Mouse (Mus musculus) midbrain, embryonic 16.5 days (tissue): ENCODE measurements around the gene Timp2. TPM values are rescaled to one million over a fixed set of nuclear protein-coding genes. Genes with fewer than 3 reads are reported as not detected.
A peak's percentile ranks its signal among the peaks of the same experiment; 100 is the strongest.

Experiments
- ATAC-seq: fragments of 200-750 bp; cut with Nextera tagmentation; 2 replicates; pipeline ENCODE4 v1.8.0; 2017; ENCODE audit warnings: moderate TSS enrichment
- H3K27ac ChIP-seq: fragments of 300-500 bp; sonication (generic); 2 replicates; pipeline ENCODE4 v1.5.1; 2014; ENCODE audit warnings: mild to moderate bottlenecking, low read length, mixed read lengths
- H3K27me3 ChIP-seq: fragments of 300-500 bp; sonication (generic); 2 replicates; pipeline ENCODE4 v1.6.1; 2014; ENCODE audit warnings: low read depth, low read length, mixed read lengths; ENCODE audit not compliant: control insufficient read depth, insufficient read depth
- H3K36me3 ChIP-seq: fragments of 300-500 bp; sonication (generic); 2 replicates; pipeline ENCODE4 v1.6.1; 2014; ENCODE audit warnings: mild to moderate bottlenecking, low read length, moderate library complexity, mixed read lengths; ENCODE audit not compliant: control insufficient read depth, insufficient read depth
- H3K4me1 ChIP-seq: fragments of 300-500 bp; sonication (generic); 2 replicates; pipeline ENCODE4 v1.6.1; 2014; ENCODE audit warnings: mild to moderate bottlenecking, low read length, mixed read lengths; ENCODE audit not compliant: control insufficient read depth, insufficient read depth
- H3K4me2 ChIP-seq: fragments of 300-500 bp; sonication (generic); 2 replicates; pipeline ENCODE4 v1.6.1; 2014; ENCODE audit warnings: mild to moderate bottlenecking, low read length, mixed read lengths
- H3K4me3 ChIP-seq: fragments of 300-500 bp; sonication (generic); 2 replicates; pipeline ENCODE4 v1.5.1; 2014; ENCODE audit warnings: low read depth, mild to moderate bottlenecking, low read length, moderate library complexity, mixed read lengths
- H3K9ac ChIP-seq: fragments of 300-500 bp; sonication (generic); 2 replicates; pipeline ENCODE4 v1.6.1; 2014; ENCODE audit warnings: low read depth, low read length, mixed read lengths
- H3K9me3 ChIP-seq: fragments of 300-500 bp; sonication (generic); replicated peaks from 2 replicates; pipeline ENCODE4 v1.6.1; 2014; ENCODE audit warnings: mild to moderate bottlenecking, low read length, mixed read lengths; ENCODE audit not compliant: control insufficient read depth, poor library complexity, severe bottlenecking
- WGBS: fragments of 180-500 bp; shearing (Covaris S2); extraction: QIAGEN DNeasy Blood & Tissue Kit; methylation state at CpG from one replicate; pipeline ENCODE4 v1.1.7; 2014; 5-methylcytosine and 5-hydroxymethylcytosine counted together
- polyA plus RNA-seq: library from polyadenylated mRNA; unstranded; fragments of >200 nt; fragmentation: Nextera tagmentation; extraction: Ambion mirVana; gene quantifications from 2 replicates; pipeline ENCODE4 v1.2.1, GENCODE M21; 2015

Timp2 gene
- polyA plus RNA-seq, 1 experiment from 2014 or later, result 98.8 TPM

DNA sequence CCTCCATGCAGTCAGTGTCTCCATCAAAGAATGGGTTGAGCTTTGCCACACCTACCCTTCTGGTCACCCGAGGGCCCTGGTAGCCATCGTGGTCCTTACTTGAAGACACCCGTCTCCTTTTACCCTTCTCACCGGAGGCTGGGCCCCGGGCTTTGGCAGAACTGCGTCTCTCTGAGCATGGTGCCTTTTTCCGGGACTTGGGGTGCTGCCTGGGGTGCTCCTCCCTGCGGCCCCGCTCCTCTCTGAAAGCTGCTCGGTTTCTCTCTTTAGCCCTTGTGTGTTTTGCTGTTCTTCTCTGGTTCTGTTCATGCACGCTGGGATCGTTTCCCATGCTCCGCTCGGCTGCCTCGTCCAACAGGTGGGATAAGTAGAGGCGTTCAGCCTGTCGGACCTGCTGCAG, 22.1 kb downstream of the Timp2 start:
- Histone ChIP-seq H3K4me1 (no peaks in the 10 kb centered on the region; the same call in 1 of the 2 replicates), H3K4me3 (no peak overlapping the region), H3K27ac (no peak overlapping the region), H3K9ac (no peak overlapping the region), H3K9me3 (no peaks in the 10 kb centered on the region), H3K36me3 (no peaks in the 10 kb centered on the region), H3K4me2 (no peak overlapping the region), H3K27me3 (no peaks in the 10 kb centered on the region)
- ATAC-seq, result no peak
- WGBS, result 91% methylated on average over 17 of the region's 17 CpGs

DNA sequence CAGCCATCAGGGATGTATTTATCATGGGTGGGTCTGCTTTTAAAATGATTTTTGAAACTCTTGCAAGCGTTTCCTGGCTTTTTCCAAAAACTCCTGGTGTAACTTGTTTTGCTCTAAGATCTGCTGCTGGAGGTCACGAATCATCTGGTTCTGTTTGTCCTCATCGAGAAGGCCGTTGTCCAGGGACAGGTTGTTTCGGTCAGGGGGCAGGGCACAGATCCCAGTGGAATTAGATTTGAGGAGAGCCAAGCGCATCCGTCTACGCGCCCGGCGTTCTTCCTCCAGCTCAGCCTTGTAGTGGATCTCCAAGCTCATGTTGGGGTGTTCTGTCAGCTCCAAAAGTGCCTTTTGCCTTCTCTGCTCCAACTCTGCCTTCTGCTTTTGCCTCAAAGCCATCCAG, 23.2 kb downstream of the Timp2 start:
- no peaks in the 10 kb centered on the region for H3K36me3 ChIP-seq
- 95% methylated on average over 11 of the region's 11 CpGs for WGBS
- no peak for ATAC-seq
- no peak overlapping the region for H3K4me3 ChIP-seq
- no peaks in the 10 kb centered on the region for H3K27me3 ChIP-seq
- no peak overlapping the region for H3K4me2 ChIP-seq
- H3K9ac ChIP-seq, result no peak overlapping the region
- peaks cover 9% of the 10 kb centered on the region for H3K4me1 ChIP-seq
- no peaks in the 10 kb centered on the region for H3K9me3 ChIP-seq
- H3K27ac ChIP-seq, result no peak overlapping the region

DNA sequence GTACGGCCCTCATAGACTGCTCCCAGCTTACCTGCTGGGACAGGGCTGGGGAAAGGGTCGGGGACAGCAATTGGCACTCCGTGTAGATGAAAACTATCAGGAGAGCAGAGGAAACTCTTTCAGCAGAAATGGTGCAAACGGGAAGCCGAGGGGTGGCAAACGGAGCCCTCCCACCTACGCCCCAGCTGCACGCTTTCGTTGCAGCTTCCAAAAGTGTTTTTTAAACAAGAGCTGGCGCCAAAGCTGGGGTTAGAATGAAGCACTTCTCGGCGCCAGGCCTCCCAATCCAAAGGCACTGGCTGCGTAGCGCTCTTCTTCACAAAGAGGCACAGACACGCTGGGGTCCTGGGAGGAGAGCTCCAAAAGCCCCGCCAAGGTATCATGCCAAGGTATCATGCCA, 24.8 kb downstream of the Timp2 start:
- Histone ChIP-seq H3K27me3 (no peaks in the 10 kb centered on the region), H3K27ac (no peak overlapping the region), H3K36me3 (no peaks in the 10 kb centered on the region), H3K9ac (no peak overlapping the region), H3K9me3 (no peaks in the 10 kb centered on the region), H3K4me3 (no peak overlapping the region), H3K4me2 (no peak overlapping the region), H3K4me1 (peaks cover 16% of the 10 kb centered on the region)
- 95% methylated on average over 16 of the region's 16 CpGs for WGBS
- ATAC-seq, result no peak

DNA sequence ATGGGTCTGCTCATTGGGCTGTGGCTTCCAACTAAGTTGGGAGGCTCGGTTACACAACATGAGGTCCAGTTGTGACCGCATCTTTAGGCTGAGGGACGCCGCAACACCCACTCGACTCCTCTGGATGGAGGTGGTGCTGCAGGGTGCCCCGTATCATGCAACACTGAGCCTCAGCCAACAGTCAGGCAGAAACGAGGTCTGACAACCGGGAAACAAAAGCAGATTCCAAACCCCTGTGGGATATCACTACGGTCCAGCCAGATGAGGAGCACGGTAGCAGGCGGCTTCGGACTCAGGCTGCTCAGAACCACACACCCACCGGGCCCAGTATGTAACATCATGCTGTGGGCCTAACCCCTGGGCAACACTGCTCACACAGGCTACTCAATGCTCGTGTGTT, 25.2 kb downstream of the Timp2 start:
- no peaks in the 10 kb centered on the region for H3K27me3 ChIP-seq
- ATAC-seq, result no peak
- 92% methylated on average over 14 of the region's 14 CpGs for WGBS
- no peak overlapping the region for H3K9ac ChIP-seq
- H3K4me3 ChIP-seq, result no peak overlapping the region
- no peaks in the 10 kb centered on the region for H3K36me3 ChIP-seq
- H3K9me3 ChIP-seq, result no peaks in the 10 kb centered on the region
- peaks cover 16% of the 10 kb centered on the region for H3K4me1 ChIP-seq
- no peak overlapping the region for H3K4me2 ChIP-seq
- H3K27ac ChIP-seq, result no peak overlapping the region

DNA sequence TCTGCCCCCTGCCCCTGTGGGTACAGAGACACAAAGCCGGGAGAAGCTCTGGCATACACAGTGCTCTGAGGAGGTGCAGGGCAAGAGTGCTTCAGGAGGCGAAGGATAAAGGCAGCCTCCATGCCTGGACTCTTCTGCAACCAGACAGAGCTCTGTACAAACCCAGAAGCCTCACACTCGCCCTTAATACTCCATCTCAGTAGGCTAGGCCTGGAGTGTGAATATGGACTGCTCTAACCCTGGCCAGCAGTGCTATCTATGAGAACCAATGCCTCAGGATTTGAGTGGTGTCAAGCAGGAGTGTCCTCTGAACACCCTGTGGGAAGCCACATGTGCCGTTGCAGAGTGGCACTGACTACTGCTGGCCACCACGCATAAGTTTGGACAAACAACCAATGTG, 26.6 kb downstream of the Timp2 start:
- WGBS, result 89% methylated on average over 5 of the region's 5 CpGs

DNA sequence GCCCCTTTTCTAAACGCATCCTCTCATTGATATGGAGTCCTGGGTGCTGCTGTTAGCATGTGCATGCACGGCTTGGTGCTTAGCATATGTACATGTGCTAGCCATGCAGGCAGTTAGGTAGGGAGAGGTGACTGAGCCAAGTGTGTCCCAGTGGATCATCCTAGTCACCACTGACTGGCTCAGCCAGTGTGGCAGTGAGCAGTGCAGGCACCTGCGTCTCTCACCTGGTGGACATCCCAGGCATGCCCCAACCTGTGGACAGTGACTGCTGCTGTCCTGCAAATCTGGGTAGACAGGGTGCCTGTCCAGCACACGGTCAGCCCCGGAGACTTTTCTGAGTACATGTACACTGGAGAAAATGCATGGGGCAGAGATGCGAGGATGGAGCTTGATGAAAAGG, 27.0 kb downstream of the Timp2 start:
- Histone ChIP-seq H3K36me3 (no peaks in the 10 kb centered on the region), H3K4me3 (no peak overlapping the region), H3K9ac (no peak overlapping the region), H3K4me2 (no peak overlapping the region), H3K9me3 (no peaks in the 10 kb centered on the region), H3K27ac (peak overlapping the region; percentile 83; the same call in 1 of the 2 replicates), H3K27me3 (no peaks in the 10 kb centered on the region), H3K4me1 (peaks cover 16% of the 10 kb centered on the region)
- WGBS, result 95% methylated on average over 6 of the region's 6 CpGs
- ATAC-seq, result no peak

More for the DNA sequence above, 26.6 kb downstream of the Timp2 start:
- Histone ChIP-seq H3K9ac (no peak overlapping the region), H3K4me2 (no peak overlapping the region), H3K9me3 (no peaks in the 10 kb centered on the region), H3K4me3 (no peak overlapping the region), H3K27me3 (no peaks in the 10 kb centered on the region), H3K27ac (no peak overlapping the region), H3K4me1 (peaks cover 16% of the 10 kb centered on the region), H3K36me3 (no peaks in the 10 kb centered on the region)
- ATAC-seq, result no peak

DNA sequence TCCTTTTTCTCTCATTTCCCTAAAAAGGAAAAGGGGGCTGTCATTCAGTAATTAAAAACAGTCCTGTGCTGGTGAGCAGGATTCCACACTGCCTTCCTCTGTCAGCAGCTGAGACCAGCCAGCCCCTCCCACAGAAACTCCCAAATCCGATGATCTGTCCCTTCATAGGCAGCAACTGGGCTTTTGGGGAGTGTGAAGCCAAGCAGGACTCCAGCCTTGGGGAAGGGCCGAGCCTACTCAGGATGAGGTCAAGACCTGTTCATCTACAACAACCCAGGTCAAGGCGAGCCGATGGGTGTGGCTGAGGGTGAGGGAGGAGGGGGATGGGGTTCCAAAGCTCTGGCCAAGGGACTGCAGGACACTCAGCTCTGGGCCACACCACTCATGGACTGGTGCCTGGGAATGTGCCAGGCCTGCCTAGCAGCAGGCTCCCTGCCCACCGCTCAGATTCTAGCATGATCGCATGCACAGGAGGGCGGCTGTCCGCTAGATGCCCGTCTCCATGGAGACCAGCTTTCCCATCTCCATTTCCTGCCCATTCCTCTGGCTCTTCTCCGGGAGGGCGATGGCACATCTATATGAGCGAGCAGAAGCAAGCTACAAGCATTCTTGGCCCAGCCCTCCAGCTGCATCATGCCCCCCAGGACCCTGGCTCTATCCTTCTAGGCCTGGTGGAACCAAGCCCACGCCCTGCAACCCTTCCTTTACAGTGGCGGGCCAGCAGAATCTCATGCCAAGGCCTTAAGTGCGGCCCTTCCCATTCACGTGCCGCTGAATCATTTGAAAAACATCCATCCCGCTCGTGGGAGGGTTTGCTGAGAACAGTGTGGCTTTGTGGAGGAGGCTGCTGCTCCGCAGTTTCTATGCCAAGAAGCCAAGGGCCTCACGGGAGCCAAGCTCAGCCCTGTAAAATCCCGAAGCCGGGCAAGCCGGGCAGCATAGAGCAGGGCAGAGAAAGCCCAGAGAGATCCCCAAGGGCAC, 28.3 kb downstream of the Timp2 start:
- H3K4me3 ChIP-seq, result no peak overlapping the region
- peak overlapping the region; percentile 83 for H3K27ac ChIP-seq
- WGBS, result 56% methylated on average over 24 of the region's 24 CpGs
- H3K27me3 ChIP-seq, result no peaks in the 10 kb centered on the region
- H3K4me1 ChIP-seq, result peaks cover 22% of the 10 kb centered on the region
- H3K36me3 ChIP-seq, result no peaks in the 10 kb centered on the region
- peak overlapping the region; percentile 39 for H3K9ac ChIP-seq
- H3K4me2 ChIP-seq, result peak overlapping the region; percentile 17; the same call in 1 of the 2 replicates
- no peaks in the 10 kb centered on the region for H3K9me3 ChIP-seq
- peak; percentile 85 for ATAC-seq

DNA sequence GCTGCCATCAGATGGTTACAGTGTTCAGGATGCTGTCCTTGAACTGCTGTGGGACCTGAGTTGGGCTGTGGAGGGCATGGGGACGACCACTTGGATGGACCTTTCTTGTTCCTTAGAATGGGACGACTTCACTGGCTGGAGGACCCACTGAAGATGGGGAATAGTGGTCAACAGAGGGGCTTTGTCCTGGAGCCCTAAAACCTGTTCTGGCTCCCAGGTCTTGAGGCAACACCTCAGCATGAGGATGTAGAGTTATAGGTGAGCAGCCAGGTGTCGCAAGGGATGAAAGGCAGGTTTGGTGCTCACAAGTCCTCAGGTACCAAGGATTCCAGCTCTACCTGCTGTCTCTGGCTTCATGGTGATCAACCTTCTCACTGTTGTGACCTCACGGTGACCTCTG, 29.0 kb downstream of the Timp2 start:
- 95% methylated on average over 4 of the region's 4 CpGs for WGBS
- ATAC-seq, result no peak
- peak overlapping the region; percentile 83 for H3K27ac ChIP-seq

DNA sequence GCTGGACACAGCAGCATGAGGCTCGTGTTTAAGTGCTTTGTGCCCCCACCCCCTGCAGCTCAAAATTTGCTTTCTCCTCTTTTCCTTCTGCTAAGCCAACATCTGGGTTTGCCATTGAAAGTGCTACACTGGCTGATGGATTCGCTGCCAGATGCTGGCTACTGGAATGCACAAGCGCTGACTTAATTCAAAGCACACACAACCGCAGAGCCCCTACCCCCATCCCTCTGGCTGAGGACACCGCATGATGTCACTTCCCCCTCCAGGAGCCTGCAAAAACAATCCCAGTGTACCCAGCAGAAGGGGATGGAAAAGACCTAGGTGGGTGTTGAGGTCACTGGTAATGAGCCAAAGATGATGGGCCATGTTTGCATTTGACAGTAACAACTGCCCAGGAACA, 31.0 kb downstream of the Timp2 start:
- Histone ChIP-seq H3K9me3 (no peaks in the 10 kb centered on the region), H3K36me3 (peaks cover 2% of the 10 kb centered on the region), H3K27ac (no peak overlapping the region), H3K4me3 (no peak overlapping the region), H3K4me1 (peaks cover 36% of the 10 kb centered on the region), H3K4me2 (no peak overlapping the region), H3K9ac (no peak overlapping the region), H3K27me3 (no peaks in the 10 kb centered on the region)
- 78% methylated on average over 5 of the region's 5 CpGs for WGBS
- no peak for ATAC-seq

More for the DNA sequence above, 29.0 kb downstream of the Timp2 start:
- Histone ChIP-seq H3K4me3 (no peak overlapping the region), H3K27me3 (no peaks in the 10 kb centered on the region), H3K36me3 (no peaks in the 10 kb centered on the region), H3K9ac (no peak overlapping the region), H3K4me2 (no peak overlapping the region), H3K9me3 (no peaks in the 10 kb centered on the region), H3K4me1 (peaks cover 29% of the 10 kb centered on the region)
